Mouse (Mus musculus) subcutaneous adipose tissue, adult 2 months (tissue): ENCODE data around the gene Megf9. TPM values are rescaled to one million over a fixed set of nuclear protein-coding genes. Genes with fewer than 3 reads are reported as not detected.

Source experiments
- polyA plus RNA-seq: library from polyadenylated mRNA; depleted of rRNA; stranded (reverse); fragments of >200 nt; gene quantifications from 2 replicates; pipeline ENCODE4 v1.2.3, GENCODE M21; 2012; ENCODE audit warnings: low replicate concordance; rRNA removed

The Megf9 gene
- 12.5 and 20.7 TPM in 2 replicates for polyA plus RNA-seq

DNA sequence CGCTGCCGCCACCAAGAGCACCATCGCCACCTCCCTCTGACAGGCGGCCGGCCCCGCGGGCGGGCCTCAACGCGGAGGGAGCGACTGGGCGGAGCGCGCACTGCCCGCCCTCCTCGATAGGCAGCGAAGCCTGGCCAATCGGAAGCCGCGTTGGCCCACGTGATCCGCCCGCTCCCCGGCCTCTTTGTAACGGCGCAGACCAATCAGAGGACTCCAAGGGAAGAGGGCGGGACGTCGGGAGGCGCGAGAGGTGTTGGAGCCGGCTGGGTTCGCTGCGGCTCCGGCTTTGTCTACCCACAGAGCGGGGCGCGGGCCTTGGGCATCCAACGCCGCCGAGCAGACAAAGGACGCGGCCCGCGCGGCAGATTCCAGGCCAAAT is at the start of gene Megf9:
Gene Megf9, minus strand, starts transcription at position 105 of the 379 bp plus-strand sequence.

DNA sequence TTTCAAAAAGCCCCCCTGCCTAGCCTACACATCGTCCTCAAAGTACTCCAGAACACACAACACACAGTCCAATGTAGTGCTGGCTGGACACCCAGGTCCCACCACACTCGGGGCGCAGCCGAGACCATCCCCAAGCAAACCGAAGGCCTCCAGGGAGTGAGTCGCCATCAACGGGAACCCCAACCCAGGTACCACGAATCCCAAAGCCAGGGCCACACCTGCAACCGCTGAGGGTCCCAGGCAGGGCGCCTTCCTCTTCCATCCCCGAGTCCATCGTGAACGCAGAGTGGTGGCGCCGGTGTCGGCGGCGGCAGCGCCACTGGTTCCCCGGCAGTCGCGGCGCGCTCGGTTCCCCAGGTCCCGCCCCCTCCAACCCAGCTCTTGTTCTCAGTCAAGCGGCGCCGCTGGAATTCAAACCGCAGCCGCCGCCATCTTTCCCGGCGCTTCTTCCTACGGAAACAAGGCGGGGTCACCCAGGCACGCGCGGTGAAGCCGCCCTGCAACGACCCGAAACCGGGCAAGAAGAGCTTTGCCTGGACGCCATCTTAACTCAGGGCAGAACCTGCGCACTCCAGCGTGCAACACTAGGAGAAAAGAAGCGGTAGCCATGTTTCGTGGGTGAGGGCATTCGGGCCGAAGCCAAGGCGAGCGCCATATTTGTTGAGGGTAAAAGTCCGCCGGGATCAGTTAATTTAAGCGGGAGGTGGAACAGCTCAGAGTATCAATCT is 124.6 kb downstream of the Megf9 start, which contains the start of gene Cdk5rap2:
Gene Cdk5rap2, minus strand, starts transcription at position 450 of the 728 bp plus-strand sequence.

Other genes with a start within 250 kb of the Megf9 start
- gene Cdk5rap2, start 124.6 kb downstream of the Megf9 start, polyA plus RNA-seq: 2.9 and 7.6 TPM in 2 replicates